In genomic region chr7:144908705-144909104, GRCm38 (mm10) we compare ENCODE assay signal across 12 mouse cellular contexts. TPM values are rescaled to one million over a fixed set of nuclear protein-coding genes. Genes with fewer than 3 reads are reported as not detected.
DNase-seq lines count a peak whose midpoint lies in the region; ATAC-seq and TF ChIP-seq lines count a peak whose summit lies in the region.
"Had no signal": no experiment of that assay in that cellular context is flagged by ENCODE, and none has a peak within 500 bp of the region (broad histone marks: within the 10 kb centered on the region; RNA-seq: fewer than 3 reads in every experiment).

No protein-coding gene starts in this region.

- 29% methylated on average over 7 of the region's 7 CpGs for WGBS in hindbrain, embryonic 13.5 days
- WGBS in hindbrain, embryonic 11.5 days, result 36% methylated on average over 7 of the region's 7 CpGs
- 43% methylated on average over 7 of the region's 7 CpGs for WGBS in neural tube, embryonic 13.5 days
- 49% methylated on average over 7 of the region's 7 CpGs for WGBS in liver, embryonic 11.5 days

- TF ChIP-seq POLR2A in myocyte (IDR thresholded peaks at IDR 0.05; ENCODE audit: insufficient read length, low read depth), result no peak

- H3K4me3 ChIP-seq in hindbrain, embryonic 13.5 days, result no peak overlapping the region
- no peak overlapping the region for H3K4me3 ChIP-seq in hindbrain, embryonic 11.5 days (ENCODE audit: low read depth, low read length)
- H3K4me3 ChIP-seq in neural tube, embryonic 13.5 days, result no peak overlapping the region
- H3K4me3 ChIP-seq in myocyte, result no peak overlapping the region
- H3K4me3 ChIP-seq in liver, embryonic 11.5 days (ENCODE audit: low read depth, low read length), result no peak overlapping the region
- H3K4me3 ChIP-seq: neural tube, embryonic 12.5 days had no signal

- H3K27ac ChIP-seq in hindbrain, embryonic 13.5 days, result no peak overlapping the region
- no peak overlapping the region for H3K27ac ChIP-seq in hindbrain, embryonic 11.5 days (ENCODE audit: low read depth, low read length)
- no peak overlapping the region for H3K27ac ChIP-seq in neural tube, embryonic 13.5 days (replicated peaks)
- no peak overlapping the region for H3K27ac ChIP-seq in liver, embryonic 11.5 days (ENCODE audit: low read depth, low read length)
- H3K27ac ChIP-seq: macrophage; neural tube, embryonic 12.5 days had no signal

- H3K9me3 ChIP-seq in hindbrain, embryonic 13.5 days, result no peaks in the 10 kb centered on the region; the same call in 1 of the 2 replicates
- no peaks in the 10 kb centered on the region for H3K9me3 ChIP-seq in hindbrain, embryonic 11.5 days (ENCODE audit: control insufficient read depth, low read length)
- H3K9me3 ChIP-seq in neural tube, embryonic 13.5 days, result no peaks in the 10 kb centered on the region; the same call in 1 of the 2 replicates
- no peaks in the 10 kb centered on the region for H3K9me3 ChIP-seq in liver, embryonic 11.5 days (ENCODE audit: control insufficient read depth, low read length)
- H3K9me3 ChIP-seq: neural tube, embryonic 12.5 days had no signal

- no peak overlapping the region for H3K9ac ChIP-seq in hindbrain, embryonic 13.5 days
- H3K9ac ChIP-seq in hindbrain, embryonic 11.5 days (ENCODE audit: low read depth, low read length), result no peak overlapping the region
- H3K9ac ChIP-seq in neural tube, embryonic 13.5 days, result no peak overlapping the region
- no peak overlapping the region for H3K9ac ChIP-seq in liver, embryonic 11.5 days (ENCODE audit: low read depth, low read length)
- H3K9ac ChIP-seq: neural tube, embryonic 12.5 days had no signal

- no peak overlapping the region for H3ac ChIP-seq in myocyte (ENCODE audit: control insufficient read depth, insufficient read length)

- no peak overlapping the region for H3K4me2 ChIP-seq in hindbrain, embryonic 13.5 days
- no peak overlapping the region for H3K4me2 ChIP-seq in hindbrain, embryonic 11.5 days (replicated peaks; ENCODE audit: low read depth, low read length)
- H3K4me2 ChIP-seq in neural tube, embryonic 13.5 days, result no peak overlapping the region
- peak overlapping the region; percentile 5 for H3K4me2 ChIP-seq in myocyte (ENCODE audit: low read depth)
- H3K4me2 ChIP-seq in liver, embryonic 11.5 days, result no peak overlapping the region
- H3K4me2 ChIP-seq: neural tube, embryonic 12.5 days had no signal

- 0 out of 2 replicates have a peak, but pooled peaks have one; percentile 55 for ATAC-seq in hindbrain, embryonic 13.5 days (ENCODE audit: low FRiP score)
- no peak for ATAC-seq in hindbrain, embryonic 11.5 days (ENCODE audit: low FRiP score)
- ATAC-seq in neural tube, embryonic 13.5 days (ENCODE audit: low read depth), result peak; percentile 55; the same call in 1 of the 2 replicates
- no peak for ATAC-seq in liver, embryonic 11.5 days (replicated peaks; ENCODE audit: low FRiP score)

- no peak for DNase-seq in hindbrain, embryonic 11.5 days (ENCODE audit: low spot score)
- DNase-seq in neural tube, embryonic 10.5 days (ENCODE audit: extremely low spot score, low spot score), result no peak
- DNase-seq in brain, adult 2 months (ENCODE audit: low read depth, low spot score), result peak; percentile 91
- DNase-seq in liver, embryonic 11.5 days (ENCODE audit: low spot score), result no peak
- DNase-seq: heart, adult 18-20 months; spleen, adult 18-20 months had no signal

- H3K79me2 ChIP-seq in myocyte (ENCODE audit: control insufficient read depth, insufficient read depth), result no peaks in the 10 kb centered on the region

- H3K36me3 ChIP-seq in hindbrain, embryonic 13.5 days, result no peaks in the 10 kb centered on the region
- H3K36me3 ChIP-seq in hindbrain, embryonic 11.5 days (ENCODE audit: control insufficient read depth, insufficient read depth, low read length), result no peaks in the 10 kb centered on the region
- H3K36me3 ChIP-seq in neural tube, embryonic 13.5 days, result no peaks in the 10 kb centered on the region
- H3K36me3 ChIP-seq in myocyte (ENCODE audit: control insufficient read depth, insufficient read depth), result no peaks in the 10 kb centered on the region
- no peaks in the 10 kb centered on the region for H3K36me3 ChIP-seq in liver, embryonic 11.5 days (ENCODE audit: control insufficient read depth, insufficient read depth, low read length)
- H3K36me3 ChIP-seq: neural tube, embryonic 12.5 days had no signal

- peaks cover 10% of the 10 kb centered on the region; the same call in 1 of the 2 replicates for H3K27me3 ChIP-seq in hindbrain, embryonic 13.5 days
- H3K27me3 ChIP-seq in hindbrain, embryonic 11.5 days (ENCODE audit: control insufficient read depth, insufficient read depth, low read length), result no peaks in the 10 kb centered on the region
- H3K27me3 ChIP-seq in neural tube, embryonic 13.5 days, result no peaks in the 10 kb centered on the region
- no peaks in the 10 kb centered on the region for H3K27me3 ChIP-seq in myocyte (ENCODE audit: control insufficient read depth, insufficient read depth, insufficient read length)
- H3K27me3 ChIP-seq in liver, embryonic 11.5 days (replicated peaks; ENCODE audit: control insufficient read depth, insufficient read depth, low read length), result no peaks in the 10 kb centered on the region; the same call in 1 of the 2 replicates
- H3K27me3 ChIP-seq: neural tube, embryonic 12.5 days had no signal

- H3K4me1 ChIP-seq in hindbrain, embryonic 13.5 days (replicated peaks), result peaks cover 3% of the 10 kb centered on the region
- 0 out of 2 replicates have a peak, but pooled peaks cover 2% of the 10 kb centered on the region for H3K4me1 ChIP-seq in hindbrain, embryonic 11.5 days (replicated peaks; ENCODE audit: control insufficient read depth, insufficient read depth, low read length)
- peaks cover 4% of the 10 kb centered on the region; the same call in 1 of the 2 replicates for H3K4me1 ChIP-seq in neural tube, embryonic 13.5 days (replicated peaks)
- 0 out of 2 replicates have a peak, but pooled peaks cover 3% of the 10 kb centered on the region for H3K4me1 ChIP-seq in liver, embryonic 11.5 days (replicated peaks; ENCODE audit: control insufficient read depth, insufficient read depth, low read length)

TF ChIP-seq in myocyte, 11 proteins besides CTCF, POLR2A, EP300 and RAD21:
- TF ChIP-seq E2F4 (IDR thresholded peaks at IDR 0.05; ENCODE audit: insufficient read depth), result no peak
- TF ChIP-seq USF1 (IDR thresholded peaks at IDR 0.05; ENCODE audit: low read depth), result peak; percentile 34

RNA-seq across cellular contexts. Expression of gene LTO1, which starts 6.2 kb away (rescaled TPM):
- 33.8 and 38.4 TPM in 2 replicates for polyA plus RNA-seq in hindbrain, embryonic 13.5 days (2015; fragmentation: Nextera tagmentation; extraction: Ambion mirVana)
- polyA plus RNA-seq in hindbrain, embryonic 11.5 days (2014; fragmentation: Nextera tagmentation; extraction: Ambion mirVana), result 27.3 and 28.9 TPM in 2 replicates
- polyA plus RNA-seq in neural tube, embryonic 13.5 days (2015; fragmentation: Nextera tagmentation; extraction: Ambion mirVana), result 33.8 and 36.3 TPM in 2 replicates
- 15.4 TPM for polyA plus RNA-seq in myocyte (2012; fragmentation: generic; extraction: Trizol)
- polyA plus RNA-seq in liver, embryonic 11.5 days (2014; fragmentation: Nextera tagmentation; extraction: Ambion mirVana), result 16.2 and 20.9 TPM in 2 replicates

RNA-seq across cellular contexts. Expression of gene Fgf15, which starts 12.4 kb away (rescaled TPM):
- 40.1 and 66.5 TPM in 2 replicates for polyA plus RNA-seq in hindbrain, embryonic 13.5 days (2015; fragmentation: Nextera tagmentation; extraction: Ambion mirVana)
- 60.2 and 68.2 TPM in 2 replicates for polyA plus RNA-seq in hindbrain, embryonic 11.5 days (2014; fragmentation: Nextera tagmentation; extraction: Ambion mirVana)
- polyA plus RNA-seq in neural tube, embryonic 13.5 days (2015; fragmentation: Nextera tagmentation; extraction: Ambion mirVana), result 27.4 and 29.1 TPM in 2 replicates
- not detected for polyA plus RNA-seq in myocyte (2012; fragmentation: generic; extraction: Trizol)
- polyA plus RNA-seq in liver, embryonic 11.5 days (2014; fragmentation: Nextera tagmentation; extraction: Ambion mirVana), result 0.12 and 0.43 TPM in 2 replicates
- polyA plus RNA-seq: liver, adult 2 months; macrophage had no signal

RNA-seq across cellular contexts. Expression of gene Ccnd1, which starts 31.0 kb away (rescaled TPM):
- polyA plus RNA-seq in hindbrain, embryonic 13.5 days (2015; fragmentation: Nextera tagmentation; extraction: Ambion mirVana), result 51.2 and 54.9 TPM in 2 replicates
- 185 and 200 TPM in 2 replicates for polyA plus RNA-seq in hindbrain, embryonic 11.5 days (2014; fragmentation: Nextera tagmentation; extraction: Ambion mirVana)
- 31.1 and 50.8 TPM in 2 replicates for polyA plus RNA-seq in neural tube, embryonic 13.5 days (2015; fragmentation: Nextera tagmentation; extraction: Ambion mirVana)
- polyA plus RNA-seq in myocyte (2012; fragmentation: generic; extraction: Trizol), result 36.6 TPM
- polyA plus RNA-seq in liver, embryonic 11.5 days (2014; fragmentation: Nextera tagmentation; extraction: Ambion mirVana), result 60.5 and 69.2 TPM in 2 replicates

Comparison
In these comparisons a context has a peak if more than half of its experiments do, and no peak if none do; other contexts are left out.
1. ATAC-seq: peak in hindbrain, embryonic 13.5 days (single experiment) and neural tube, embryonic 13.5 days (single experiment); none in hindbrain, embryonic 11.5 days (single experiment) and liver, embryonic 11.5 days (single experiment).
2. RNA of gene Fgf15, which starts 12.4 kb away (polyA plus RNA-seq): 60.2 to 68.2 TPM in hindbrain, embryonic 11.5 days, 40.1 to 66.5 TPM in hindbrain, embryonic 13.5 days and 27.4 to 29.1 TPM in neural tube, embryonic 13.5 days; 0.12 to 0.43 TPM in liver, embryonic 11.5 days and not detected in myocyte (single experiment); every median in the first group is over 10 times any median in the second.